24 mouse cellular contexts compared by ENCODE assay signal in genomic region chr6:139746758-139747479, GRCm38 (mm10).
DNase-seq lines count a peak whose midpoint lies in the region; ATAC-seq lines count a peak whose summit lies in the region.
"Had no signal": no experiment of that assay in that cellular context is flagged by ENCODE, and none has a peak within 500 bp of the region (broad histone marks: within the 10 kb centered on the region; RNA-seq: fewer than 3 reads in every experiment).

No protein-coding gene starts in this region.

- no peaks in the 10 kb centered on the region for H3K36me3 ChIP-seq in forebrain, embryonic 12.5 days (replicated peaks)
- H3K36me3 ChIP-seq in forebrain, embryonic 11.5 days (ENCODE audit: control insufficient read depth, insufficient read depth, low read length): no peaks in the 10 kb centered on the region
- H3K36me3 ChIP-seq in midbrain, embryonic 12.5 days: no peaks in the 10 kb centered on the region
- H3K36me3 ChIP-seq in neural tube, embryonic 14.5 days (ENCODE audit: control insufficient read depth, insufficient read depth, low read length): no peaks in the 10 kb centered on the region
- H3K36me3 ChIP-seq: embryonic facial prominence, embryonic 12.5 days; forebrain, embryonic 15.5 days; heart, embryonic 15.5 days; limb, embryonic 12.5 days; stomach, embryonic 15.5 days had no signal

- WGBS in forebrain, embryonic 12.5 days: 73% methylated on average over 7 of the region's 7 CpGs
- WGBS in forebrain, embryonic 11.5 days: 78% methylated on average over 7 of the region's 7 CpGs
- WGBS in midbrain, embryonic 12.5 days: 64% methylated on average over 7 of the region's 7 CpGs
- WGBS in neural tube, embryonic 14.5 days: 60% methylated on average over 7 of the region's 7 CpGs

- H3K4me1 ChIP-seq in forebrain, embryonic 12.5 days: no peaks in the 10 kb centered on the region
- no peaks in the 10 kb centered on the region for H3K4me1 ChIP-seq in forebrain, embryonic 11.5 days (replicated peaks; ENCODE audit: control insufficient read depth, insufficient read depth, low read length)
- no peaks in the 10 kb centered on the region for H3K4me1 ChIP-seq in midbrain, embryonic 12.5 days
- no peaks in the 10 kb centered on the region for H3K4me1 ChIP-seq in neural tube, embryonic 14.5 days (ENCODE audit: control insufficient read depth, insufficient read depth, low read length)
- H3K4me1 ChIP-seq: embryonic facial prominence, embryonic 12.5 days; forebrain, embryonic 15.5 days; heart, embryonic 15.5 days; limb, embryonic 12.5 days; stomach, embryonic 15.5 days had no signal

- H3K9me3 ChIP-seq in forebrain, embryonic 12.5 days: no peaks in the 10 kb centered on the region
- H3K9me3 ChIP-seq in forebrain, embryonic 11.5 days (ENCODE audit: control insufficient read depth, low read length): no peaks in the 10 kb centered on the region
- H3K9me3 ChIP-seq in midbrain, embryonic 12.5 days: no peaks in the 10 kb centered on the region
- H3K9me3 ChIP-seq in neural tube, embryonic 14.5 days (ENCODE audit: control insufficient read depth, low read length): no peaks in the 10 kb centered on the region
- H3K9me3 ChIP-seq: embryonic facial prominence, embryonic 12.5 days; forebrain, embryonic 15.5 days; heart, embryonic 15.5 days; limb, embryonic 12.5 days; stomach, embryonic 15.5 days had no signal

- no peak for DNase-seq in forebrain, embryonic 11.5 days (ENCODE audit: low spot score)
- DNase-seq in retina, postnatal 1 day: peak; percentile 27
- DNase-seq in retina, embryonic 14.5 days (ENCODE audit: low spot score): no peak
- DNase-seq in cerebellum, adult 9-11 months: no peak
- DNase-seq in layer of hippocampus, adult 18-20 months (ENCODE audit: low spot score in 2 of 2): no peak
- DNase-seq: adrenal gland, postnatal 10 days; cerebellum, postnatal 10 days; gastrocnemius, postnatal 14 days; heart, adult 2 months; heart, postnatal 36 days; kidney, adult 18-20 months; liver, postnatal 0 days; lung, postnatal 10 days; thymus, postnatal 36 days had no signal

- ATAC-seq in forebrain, embryonic 12.5 days (ENCODE audit: low FRiP score): 0 out of 2 replicates have a peak, but pooled peaks have one; percentile 64
- ATAC-seq in forebrain, embryonic 11.5 days (replicated peaks; ENCODE audit: low FRiP score): no peak
- ATAC-seq in midbrain, embryonic 12.5 days (ENCODE audit: low FRiP score, low read depth): peak; percentile 86
- ATAC-seq in neural tube, embryonic 14.5 days (ENCODE audit: low read depth): peak; percentile 76; the same call in 1 of the 2 replicates
- ATAC-seq: forebrain, embryonic 15.5 days; inflammation-experienced regulatory T-cells, adult 6 months; liver, postnatal 0 days had no signal

- H3K4me3 ChIP-seq in forebrain, embryonic 12.5 days (replicated peaks): no peak overlapping the region
- no peak overlapping the region for H3K4me3 ChIP-seq in forebrain, embryonic 11.5 days (ENCODE audit: low read depth, low read length)
- no peak overlapping the region for H3K4me3 ChIP-seq in midbrain, embryonic 12.5 days
- H3K4me3 ChIP-seq in neural tube, embryonic 14.5 days (ENCODE audit: low read depth, low read length): no peak overlapping the region
- H3K4me3 ChIP-seq: embryonic facial prominence, embryonic 12.5 days; forebrain, embryonic 15.5 days; heart, adult 2 months; heart, embryonic 15.5 days; limb, embryonic 12.5 days; stomach, embryonic 15.5 days had no signal

- no peak overlapping the region for H3K9ac ChIP-seq in forebrain, embryonic 12.5 days
- no peak overlapping the region for H3K9ac ChIP-seq in forebrain, embryonic 11.5 days (ENCODE audit: low read length)
- no peak overlapping the region for H3K9ac ChIP-seq in midbrain, embryonic 12.5 days (replicated peaks)
- H3K9ac ChIP-seq in neural tube, embryonic 14.5 days (replicated peaks; ENCODE audit: low read depth, low read length): no peak overlapping the region
- H3K9ac ChIP-seq: embryonic facial prominence, embryonic 12.5 days; forebrain, embryonic 15.5 days; heart, embryonic 15.5 days; limb, embryonic 12.5 days; liver, postnatal 0 days; stomach, embryonic 15.5 days had no signal

- H3K27me3 ChIP-seq in forebrain, embryonic 12.5 days: no peaks in the 10 kb centered on the region
- H3K27me3 ChIP-seq in forebrain, embryonic 11.5 days (ENCODE audit: control insufficient read depth, insufficient read depth, low read length): no peaks in the 10 kb centered on the region
- H3K27me3 ChIP-seq in midbrain, embryonic 12.5 days: no peaks in the 10 kb centered on the region
- no peaks in the 10 kb centered on the region for H3K27me3 ChIP-seq in neural tube, embryonic 14.5 days (ENCODE audit: control insufficient read depth, insufficient read depth, low read length)
- H3K27me3 ChIP-seq: embryonic facial prominence, embryonic 12.5 days; forebrain, embryonic 15.5 days; heart, embryonic 15.5 days; limb, embryonic 12.5 days; stomach, embryonic 15.5 days had no signal

- H3K27ac ChIP-seq in forebrain, embryonic 12.5 days: no peak overlapping the region
- no peak overlapping the region for H3K27ac ChIP-seq in forebrain, embryonic 11.5 days (ENCODE audit: low read depth, low read length)
- H3K27ac ChIP-seq in midbrain, embryonic 12.5 days (replicated peaks): no peak overlapping the region
- H3K27ac ChIP-seq in neural tube, embryonic 14.5 days (ENCODE audit: low read depth, low read length): no peak overlapping the region
- H3K27ac ChIP-seq: embryonic facial prominence, embryonic 12.5 days; forebrain, embryonic 15.5 days; heart, adult 2 months; heart, embryonic 15.5 days; limb, embryonic 12.5 days; stomach, embryonic 15.5 days had no signal

- no peak overlapping the region for H3K4me2 ChIP-seq in forebrain, embryonic 12.5 days
- H3K4me2 ChIP-seq in forebrain, embryonic 11.5 days (ENCODE audit: low read depth, low read length, severe bottlenecking): no peak overlapping the region
- H3K4me2 ChIP-seq in midbrain, embryonic 12.5 days (replicated peaks): no peak overlapping the region
- H3K4me2 ChIP-seq in neural tube, embryonic 14.5 days (ENCODE audit: low read depth, low read length): no peak overlapping the region
- H3K4me2 ChIP-seq: embryonic facial prominence, embryonic 12.5 days; forebrain, embryonic 15.5 days; heart, embryonic 15.5 days; limb, embryonic 12.5 days; liver, embryonic 11.5 days; stomach, embryonic 15.5 days had no signal
